Mouse (Mus musculus): ENCODE measurements around the gene Spx. TPM values are rescaled to one million over a fixed set of nuclear protein-coding genes. Genes with fewer than 3 reads are reported as not detected.
A peak's percentile ranks its signal among the peaks of the same experiment; 100 is the strongest.

The Spx gene
- polyA plus RNA-seq, 1 experiment, result 9.7 TPM

DNA sequence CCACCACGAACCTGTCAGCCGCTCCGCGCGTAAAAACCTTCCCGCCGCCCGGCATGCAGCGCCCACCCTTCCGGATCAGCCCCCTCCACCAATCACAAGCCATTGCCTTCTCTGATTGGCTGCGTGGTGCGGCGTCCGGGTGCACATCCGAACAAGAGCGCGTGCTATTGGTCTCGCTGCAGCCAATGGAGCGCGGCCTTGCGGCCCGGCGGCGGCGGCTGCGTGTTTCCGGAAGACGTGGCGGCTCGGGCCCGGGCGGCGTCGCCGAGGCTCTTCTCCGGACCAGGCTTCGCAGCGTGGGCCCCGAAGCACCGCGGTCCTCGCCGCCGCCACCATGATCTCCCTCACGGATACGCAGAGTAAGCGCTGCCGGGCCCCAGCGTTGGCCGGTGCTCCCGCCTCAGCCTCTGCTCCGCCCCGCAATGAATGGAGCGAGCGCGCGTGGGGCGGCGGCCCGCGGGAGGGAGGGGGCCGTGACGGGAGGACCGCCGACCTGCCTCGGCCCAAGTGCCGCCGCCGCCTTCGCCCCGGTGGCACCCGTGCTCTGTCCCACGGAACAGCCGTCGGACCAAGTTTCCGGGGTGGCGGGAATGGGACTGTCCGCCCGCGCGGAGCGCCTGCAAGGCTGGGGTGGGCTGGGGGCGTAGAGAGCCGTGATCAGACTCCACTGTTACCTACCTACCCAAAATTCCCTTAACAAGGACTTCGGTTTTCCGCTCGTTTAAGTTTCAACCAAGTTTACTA is 26.1 kb upstream of the Spx start, which contains the start of the genes Recql and Golt1b:
TSS of gene Recql (minus strand) at position 77 of the 744 bp plus-strand sequence.
TSS of gene Golt1b (plus strand) at position 211 of the 744 bp plus-strand sequence.
- DNase-seq (ENCODE audit: low read depth), result peak; percentile 99
- TF ChIP-seq CTCF (IDR thresholded peaks at IDR 0.05; ENCODE audit: borderline replicate concordance, extremely low read depth, insufficient read depth, insufficient read length), result no peak
- TF ChIP-seq POLR2A (IDR thresholded peaks at IDR 0.05; ENCODE audit: borderline replicate concordance, extremely low read depth, insufficient read depth, insufficient read length, poor library complexity, severe bottlenecking), result peak; percentile 56; the same call in 1 of the 2 replicates

DNA sequence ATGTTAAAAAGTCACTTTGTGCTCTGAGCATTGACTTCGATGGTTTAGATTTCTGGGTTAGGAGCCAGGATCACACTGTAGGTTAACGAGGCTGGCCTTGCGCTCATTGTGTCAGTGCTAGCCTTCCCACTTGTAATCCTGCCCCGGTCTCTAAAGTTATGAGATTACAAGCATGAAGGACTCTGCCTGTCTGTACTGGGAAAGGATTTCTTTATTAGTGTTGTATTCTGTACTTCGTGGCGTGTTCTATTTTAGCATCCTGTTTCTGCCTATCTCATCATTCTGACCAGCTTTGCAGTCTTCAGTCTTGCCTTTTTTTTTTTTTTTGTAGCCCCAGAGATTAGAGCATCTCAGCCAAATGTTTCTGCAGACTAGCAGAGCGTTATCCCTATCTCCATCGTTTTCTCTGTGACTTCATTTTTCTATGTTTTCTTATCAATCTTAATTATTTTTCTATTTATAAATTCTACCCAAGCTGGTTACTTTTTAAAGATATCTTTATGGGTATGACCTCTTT is 25.4 kb upstream of the Spx start:
- peak; percentile 2 for DNase-seq (ENCODE audit: low read depth)
- no peak for TF ChIP-seq POLR2A (IDR thresholded peaks at IDR 0.05; ENCODE audit: borderline replicate concordance, extremely low read depth, insufficient read depth, insufficient read length, poor library complexity, severe bottlenecking)
- TF ChIP-seq CTCF (IDR thresholded peaks at IDR 0.05; ENCODE audit: borderline replicate concordance, extremely low read depth, insufficient read depth, insufficient read length), result no peak

DNA sequence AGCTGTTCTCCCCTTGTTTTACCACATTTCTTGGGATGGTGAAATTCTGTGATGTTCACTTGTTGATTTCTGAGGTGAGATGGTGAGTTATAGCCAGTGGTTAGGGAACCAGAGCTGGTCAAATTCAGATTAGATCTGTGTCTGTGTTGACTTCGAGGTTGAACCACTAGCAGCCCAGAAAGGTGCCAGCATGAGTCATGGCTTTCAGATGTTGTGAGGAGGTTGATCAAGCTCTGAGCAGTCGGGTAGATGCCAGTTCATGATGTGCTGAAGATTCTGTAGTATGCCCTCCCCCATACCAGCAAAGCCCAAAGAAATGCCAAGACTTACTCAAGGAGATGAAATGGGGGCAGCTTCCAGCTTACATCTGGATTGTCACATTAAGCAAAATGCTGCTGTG is 24.1 kb upstream of the Spx start:
- no peak for DNase-seq (ENCODE audit: low read depth)
- TF ChIP-seq CTCF (IDR thresholded peaks at IDR 0.05; ENCODE audit: borderline replicate concordance, extremely low read depth, insufficient read depth, insufficient read length), result no peak
- no peak for TF ChIP-seq POLR2A (IDR thresholded peaks at IDR 0.05; ENCODE audit: borderline replicate concordance, extremely low read depth, insufficient read depth, insufficient read length, poor library complexity, severe bottlenecking)

DNA sequence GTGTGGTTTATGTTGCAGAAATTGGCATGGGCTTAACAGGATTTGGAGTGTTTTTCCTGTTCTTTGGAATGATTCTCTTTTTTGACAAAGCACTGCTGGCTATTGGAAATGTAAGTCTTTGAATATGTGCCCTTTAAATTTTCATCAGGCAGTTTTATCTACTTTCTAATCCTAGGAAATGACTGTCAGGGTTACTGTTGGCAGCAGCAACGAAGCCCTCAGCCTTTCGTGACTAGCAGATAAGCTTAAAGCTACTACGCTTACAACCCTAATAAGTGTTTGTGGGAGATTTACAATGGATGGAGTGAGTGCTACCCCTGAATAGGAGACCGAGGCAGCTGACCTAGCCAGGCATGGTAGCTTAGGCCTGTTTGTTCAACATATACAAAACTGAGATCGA is 20.9 kb upstream of the Spx start:
- TF ChIP-seq POLR2A (IDR thresholded peaks at IDR 0.05; ENCODE audit: borderline replicate concordance, extremely low read depth, insufficient read depth, insufficient read length, poor library complexity, severe bottlenecking) (no peak), CTCF (IDR thresholded peaks at IDR 0.05; ENCODE audit: borderline replicate concordance, extremely low read depth, insufficient read depth, insufficient read length) (no peak)
- DNase-seq (ENCODE audit: low read depth), result no peak

DNA sequence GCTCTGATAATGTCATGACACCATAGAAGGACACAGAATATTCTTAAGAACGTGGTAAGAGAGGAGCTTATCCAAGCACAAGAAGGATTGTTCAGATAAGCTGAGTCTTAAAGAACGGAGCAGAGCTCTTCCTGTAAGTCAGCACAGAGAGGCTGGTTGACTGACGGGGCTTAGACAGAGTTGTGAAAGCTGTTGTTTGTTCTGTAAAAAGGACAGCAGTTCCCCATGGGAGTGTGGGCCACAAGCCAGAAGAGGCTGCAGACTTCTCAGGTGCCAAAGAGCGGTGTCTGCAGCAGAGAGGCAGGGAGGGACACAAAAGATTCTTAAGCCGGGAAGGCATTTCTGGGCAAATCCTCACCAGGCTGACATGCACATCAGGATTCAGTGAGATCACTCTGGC is 18.6 kb upstream of the Spx start:
- DNase-seq (ENCODE audit: low read depth), result peak; percentile 14
- TF ChIP-seq POLR2A (IDR thresholded peaks at IDR 0.05; ENCODE audit: borderline replicate concordance, extremely low read depth, insufficient read depth, insufficient read length, poor library complexity, severe bottlenecking) (no peak), CTCF (IDR thresholded peaks at IDR 0.05; ENCODE audit: borderline replicate concordance, extremely low read depth, insufficient read depth, insufficient read length) (no peak)

DNA sequence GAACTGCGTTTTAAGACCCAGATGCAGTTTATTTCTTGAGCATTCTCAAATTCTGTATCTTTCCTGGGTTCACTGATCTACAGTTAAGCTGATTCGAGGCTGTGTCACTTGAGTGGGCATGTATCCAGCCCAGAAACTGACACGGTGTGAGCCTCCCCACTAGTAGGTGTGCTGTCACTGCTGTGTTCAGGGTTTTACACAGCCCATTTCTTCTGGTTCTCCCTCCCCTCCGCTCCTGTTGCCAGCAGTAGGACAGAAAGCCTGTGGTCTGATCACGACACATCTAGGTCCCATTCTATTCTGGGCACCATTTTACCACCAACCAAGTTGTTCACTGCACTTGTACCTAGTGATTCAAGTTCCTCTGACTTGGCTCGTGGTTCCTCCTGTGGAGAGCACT is 17.5 kb upstream of the Spx start:
- no peak for DNase-seq (ENCODE audit: low read depth)
- TF ChIP-seq POLR2A (IDR thresholded peaks at IDR 0.05; ENCODE audit: borderline replicate concordance, extremely low read depth, insufficient read depth, insufficient read length, poor library complexity, severe bottlenecking) (no peak), CTCF (IDR thresholded peaks at IDR 0.05; ENCODE audit: borderline replicate concordance, extremely low read depth, insufficient read depth, insufficient read length) (no peak)

DNA sequence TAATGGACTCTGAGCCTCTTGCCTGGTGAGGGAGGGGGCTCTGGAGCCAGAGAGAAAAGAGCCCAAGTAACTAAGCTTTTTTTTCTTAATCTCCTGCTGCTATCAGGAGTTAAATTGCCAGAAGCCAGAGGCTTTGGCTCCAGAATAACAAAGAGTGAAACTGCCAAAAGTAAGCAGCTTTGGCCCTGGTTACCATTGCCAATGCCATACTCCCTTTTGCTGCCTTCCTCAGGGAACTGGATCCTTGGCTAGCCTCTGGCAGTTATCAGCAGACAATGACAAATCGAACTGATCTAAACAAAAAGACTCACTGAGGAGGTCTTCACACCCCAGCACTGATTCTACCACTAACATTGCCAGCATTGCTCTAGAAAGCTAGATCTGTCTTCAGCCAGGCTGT is 2.1 kb upstream of the Spx start:
- peak; percentile 44 for DNase-seq (ENCODE audit: low read depth)
- no peak for TF ChIP-seq POLR2A (IDR thresholded peaks at IDR 0.05; ENCODE audit: borderline replicate concordance, extremely low read depth, insufficient read depth, insufficient read length, poor library complexity, severe bottlenecking)
- no peak for TF ChIP-seq CTCF (IDR thresholded peaks at IDR 0.05; ENCODE audit: borderline replicate concordance, extremely low read depth, insufficient read depth, insufficient read length)

DNA sequence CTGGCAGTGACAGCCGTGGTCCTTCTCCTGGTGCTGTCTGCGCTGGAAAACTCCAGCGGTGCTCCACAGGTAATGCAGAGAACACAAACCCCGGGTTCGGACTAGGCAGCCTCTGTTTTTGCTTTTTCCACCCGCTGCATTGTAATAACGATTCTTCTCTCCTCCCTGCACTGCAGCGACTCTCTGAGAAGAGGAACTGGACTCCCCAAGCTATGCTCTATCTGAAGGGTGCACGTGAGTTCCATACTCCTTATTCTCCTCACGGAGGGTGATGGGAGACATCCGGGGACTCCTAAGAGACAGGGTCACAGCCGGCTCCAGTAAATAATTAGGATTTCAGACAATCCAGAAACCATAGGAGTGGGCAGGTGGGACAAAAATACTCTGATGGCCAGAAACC is 604 bp downstream of the Spx start:
- no peak for DNase-seq (ENCODE audit: low read depth)
- TF ChIP-seq POLR2A (IDR thresholded peaks at IDR 0.05; ENCODE audit: borderline replicate concordance, extremely low read depth, insufficient read depth, insufficient read length, poor library complexity, severe bottlenecking) (no peak), CTCF (IDR thresholded peaks at IDR 0.05; ENCODE audit: borderline replicate concordance, extremely low read depth, insufficient read depth, insufficient read length) (no peak)

DNA sequence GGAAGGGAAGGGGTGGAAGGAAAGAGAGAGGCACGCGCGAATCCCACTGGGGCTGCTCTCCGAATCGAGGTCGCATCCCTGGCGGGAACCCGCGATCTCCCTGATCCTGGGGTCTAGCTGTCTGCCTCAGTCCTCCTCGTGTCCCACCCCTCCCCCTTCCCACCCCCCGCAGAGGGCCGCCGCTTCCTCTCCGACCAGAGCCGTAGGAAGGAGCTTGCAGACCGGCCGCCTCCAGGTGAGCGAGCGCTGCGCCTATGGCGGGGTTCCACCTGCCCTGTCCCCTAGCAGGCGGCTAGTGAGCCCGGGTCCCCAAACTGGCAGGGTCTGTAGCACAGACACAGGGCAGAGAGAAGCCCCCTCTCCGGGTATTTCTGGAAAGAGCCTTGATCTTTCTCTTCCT is 1.4 kb downstream of the Spx start:
- no peak for DNase-seq (ENCODE audit: low read depth)
- TF ChIP-seq CTCF (IDR thresholded peaks at IDR 0.05; ENCODE audit: borderline replicate concordance, extremely low read depth, insufficient read depth, insufficient read length), result no peak
- TF ChIP-seq POLR2A (IDR thresholded peaks at IDR 0.05; ENCODE audit: borderline replicate concordance, extremely low read depth, insufficient read depth, insufficient read length, poor library complexity, severe bottlenecking), result no peak

DNA sequence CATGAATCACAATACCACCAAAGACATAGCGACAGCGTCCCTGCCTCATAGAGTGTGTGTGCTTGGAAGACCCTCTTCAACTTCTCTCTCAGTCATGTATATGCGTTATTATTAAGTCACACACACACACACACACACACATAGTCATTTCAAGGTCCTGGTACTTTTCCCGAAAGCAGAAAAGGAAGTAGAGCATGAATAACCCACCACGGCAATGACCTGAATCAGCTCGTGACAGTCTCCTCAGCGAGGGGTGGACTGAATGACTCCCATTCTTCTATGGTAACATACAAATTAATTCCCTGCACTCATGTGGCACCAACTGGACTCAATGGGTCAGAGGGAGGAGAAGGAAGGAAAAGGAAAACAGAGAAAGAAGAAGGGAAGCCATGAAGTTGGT is 11.7 kb downstream of the Spx start:
- DNase-seq (ENCODE audit: low read depth), result no peak
- TF ChIP-seq POLR2A (IDR thresholded peaks at IDR 0.05; ENCODE audit: borderline replicate concordance, extremely low read depth, insufficient read depth, insufficient read length, poor library complexity, severe bottlenecking), result no peak
- no peak for TF ChIP-seq CTCF (IDR thresholded peaks at IDR 0.05; ENCODE audit: borderline replicate concordance, extremely low read depth, insufficient read depth, insufficient read length)

DNA sequence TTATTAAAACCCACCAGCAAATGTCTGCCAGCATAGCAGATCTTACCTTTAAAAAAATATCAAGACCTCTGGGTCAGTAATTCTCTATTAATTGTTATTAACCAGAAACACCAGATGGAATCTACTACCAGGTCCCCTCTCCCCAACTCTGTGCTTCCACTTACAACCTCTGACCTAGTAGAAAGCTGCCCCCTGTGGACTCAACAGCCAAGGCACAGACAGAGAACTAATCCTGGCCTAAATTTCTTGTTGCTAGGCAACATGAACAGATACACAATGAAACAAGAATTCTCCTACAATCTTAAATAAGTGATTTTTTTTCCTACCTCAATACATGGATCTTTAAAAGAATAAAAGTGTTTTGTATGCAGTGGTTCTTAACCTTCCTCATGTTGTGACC is 15.8 kb downstream of the Spx start:
- no peak for DNase-seq (ENCODE audit: low read depth)
- no peak for TF ChIP-seq CTCF (IDR thresholded peaks at IDR 0.05; ENCODE audit: borderline replicate concordance, extremely low read depth, insufficient read depth, insufficient read length)

DNA sequence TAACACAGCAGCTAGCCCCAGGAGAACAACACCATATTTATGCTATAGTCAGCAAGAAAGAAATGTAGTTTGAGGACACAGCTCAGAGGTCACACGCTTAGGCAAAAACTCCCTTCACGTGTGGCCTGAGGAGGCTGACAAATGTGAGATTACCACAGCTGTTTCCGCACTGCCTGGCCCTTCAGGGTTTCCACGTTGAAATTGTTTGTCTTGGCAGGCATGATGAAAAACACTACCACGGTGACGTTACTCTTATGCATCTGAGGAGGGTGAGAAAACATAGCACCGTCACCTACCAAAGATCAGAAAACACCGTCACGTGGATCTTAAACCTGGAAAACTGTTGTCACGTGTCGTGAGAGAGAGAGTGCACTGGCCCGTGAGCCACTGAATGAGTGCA is 38.1 kb downstream of the Spx start:
- DNase-seq (ENCODE audit: low read depth), result no peak
- no peak for TF ChIP-seq CTCF (IDR thresholded peaks at IDR 0.05; ENCODE audit: borderline replicate concordance, extremely low read depth, insufficient read depth, insufficient read length)
- TF ChIP-seq POLR2A (IDR thresholded peaks at IDR 0.05; ENCODE audit: borderline replicate concordance, extremely low read depth, insufficient read depth, insufficient read length, poor library complexity, severe bottlenecking), result no peak

Measured in brain, embryonic 14.5 days (tissue).